Mouse (Mus musculus): Measurements from ENCODE around the gene Mc1r.
A peak's percentile ranks its signal among the peaks of the same experiment; 100 is the strongest.

Mc1r gene

DNA sequence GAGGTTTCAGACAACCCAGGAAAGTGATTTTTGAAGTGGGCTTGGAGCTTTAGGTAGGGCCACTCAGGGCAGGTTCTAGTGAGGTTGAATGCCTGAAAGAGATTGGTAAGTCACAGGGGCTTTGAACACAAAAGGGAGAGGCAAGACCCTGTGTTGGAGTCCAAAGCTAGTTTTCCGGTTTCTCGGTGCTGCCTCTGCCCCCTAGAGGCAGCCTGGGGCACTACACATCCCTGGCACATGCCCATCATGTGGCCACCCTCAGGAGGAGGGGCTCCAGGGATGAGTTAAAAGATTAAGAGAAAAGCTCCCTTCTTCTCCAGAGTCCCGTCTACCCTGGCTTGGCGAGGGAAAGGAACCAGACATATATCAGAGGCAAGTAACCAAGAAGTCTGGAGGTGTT lies at the start of gene Mc1r:
Gene Mc1r (plus strand): TSS at position 322 of the 400 bp plus-strand sequence.
- DNase-seq = peak; percentile 71

- peak; percentile 87 for DNase-seq
These were observed 45.7 kb upstream of the Mc1r start for GRCm38 (mm10) chr8:123361082-123361739.

DNA sequence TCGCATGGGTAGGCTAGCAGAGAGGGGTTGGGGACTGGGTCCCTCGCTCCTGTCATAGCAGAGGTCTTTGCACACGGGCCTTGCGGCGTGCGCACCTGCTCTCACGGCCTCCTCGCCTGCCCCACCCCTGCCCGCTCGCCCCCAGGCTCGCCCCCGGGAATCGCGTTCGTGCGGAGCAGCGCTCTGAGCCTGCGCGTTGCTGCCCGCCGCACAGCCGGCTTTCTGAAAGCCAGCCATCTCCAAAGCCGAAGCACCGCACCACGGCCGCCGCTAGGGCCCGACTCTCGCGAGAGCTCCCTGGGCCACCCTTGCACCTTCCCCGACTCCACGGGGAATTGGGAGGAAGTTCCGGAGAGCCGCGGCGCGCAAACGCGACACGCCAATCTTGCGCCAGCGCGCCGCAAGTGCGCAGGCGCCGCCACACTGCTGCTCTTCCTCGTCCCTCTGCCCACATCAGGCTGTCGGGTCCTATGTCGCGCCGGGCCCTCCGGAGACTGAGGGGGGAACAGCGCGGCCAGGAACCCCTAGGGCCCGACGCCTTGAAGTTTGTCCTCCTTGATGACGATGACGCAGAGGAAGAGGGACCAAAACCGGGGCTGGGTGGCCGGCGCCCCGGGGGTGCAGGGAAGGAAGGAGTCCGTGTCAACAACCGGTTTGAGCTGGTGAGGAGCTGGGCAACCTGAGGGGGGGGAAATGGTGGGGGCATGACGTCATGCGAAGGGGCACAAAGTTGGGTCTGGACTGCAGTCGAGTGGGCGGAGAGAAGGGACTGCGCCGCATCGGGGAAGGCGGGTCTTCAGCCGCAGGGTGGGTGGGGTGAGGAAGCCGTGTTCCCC lies 33.3 kb upstream of the Mc1r start, which contains the start of gene Tcf25:
Gene Tcf25 (plus strand): TSS at position 351 of the 836 bp plus-strand sequence.
- peak; percentile 96 for DNase-seq

DNA sequence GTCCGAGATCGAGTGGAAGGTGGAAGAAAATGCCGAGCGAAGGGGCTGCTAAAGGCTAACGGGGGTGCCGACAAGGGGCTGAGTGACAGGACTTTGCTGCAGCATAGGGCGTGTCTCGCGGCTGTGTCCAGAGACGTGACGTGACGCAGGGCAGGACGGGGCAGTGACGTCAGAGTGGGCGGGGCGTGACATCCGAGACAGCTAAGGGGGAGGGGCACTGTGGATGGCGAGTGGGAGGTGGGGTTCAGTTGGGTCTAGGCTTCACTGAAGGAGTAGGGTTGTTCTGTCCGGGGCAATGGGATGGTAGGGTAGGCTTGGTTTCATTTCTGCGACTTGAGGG lies 32.7 kb upstream of the Mc1r start:
- DNase-seq = peak; percentile 96

- no peak for DNase-seq
These were observed 31.2 kb upstream of the Mc1r start for GRCm38 (mm10) chr8:123375701-123376100.

DNA sequence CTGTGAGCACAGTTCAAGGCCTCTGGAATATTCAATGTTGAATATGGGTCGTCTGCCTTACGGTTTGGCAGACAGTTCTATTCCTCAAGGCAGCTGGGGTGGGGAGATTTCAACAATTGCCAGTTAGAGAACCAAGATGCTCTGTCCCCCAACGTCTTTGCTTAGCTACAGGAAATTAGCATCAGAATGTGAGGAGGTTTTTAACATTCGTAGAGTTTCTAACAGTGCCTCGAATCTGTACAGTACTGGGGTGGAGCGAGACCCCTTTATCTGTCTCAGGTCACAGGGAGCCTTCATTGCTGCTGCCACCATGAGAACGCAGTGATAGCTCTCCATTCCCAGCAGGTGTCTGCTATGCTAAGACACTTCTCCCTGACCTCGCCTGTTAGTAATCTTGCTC lies 30.8 kb upstream of the Mc1r start:
- no peak for DNase-seq

DNA sequence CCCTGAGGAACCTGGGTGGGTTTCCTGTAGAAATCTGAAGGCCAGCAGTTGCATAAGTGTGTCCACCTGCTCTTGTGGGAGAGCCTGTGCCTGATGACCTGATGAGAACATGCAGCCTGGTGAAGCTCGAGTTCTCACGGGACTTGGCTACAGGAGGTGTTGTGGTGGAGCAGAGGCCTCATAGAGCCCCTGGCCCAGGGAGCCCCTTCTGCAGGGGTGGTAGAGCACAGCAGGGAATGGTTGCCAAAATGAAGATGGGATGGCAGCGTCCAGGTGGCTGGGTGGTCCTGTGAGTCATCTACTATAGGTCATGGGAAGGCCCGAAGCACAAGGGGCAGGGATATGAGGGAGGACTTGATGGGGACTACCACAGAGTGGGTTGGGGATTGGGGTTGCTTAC lies 25.2 kb upstream of the Mc1r start:
- DNase-seq = no peak

GRCm38 (mm10) chr8:123382516-123382915 lies 24.4 kb upstream of the Mc1r start:
- DNase-seq = peak; percentile 28

DNA sequence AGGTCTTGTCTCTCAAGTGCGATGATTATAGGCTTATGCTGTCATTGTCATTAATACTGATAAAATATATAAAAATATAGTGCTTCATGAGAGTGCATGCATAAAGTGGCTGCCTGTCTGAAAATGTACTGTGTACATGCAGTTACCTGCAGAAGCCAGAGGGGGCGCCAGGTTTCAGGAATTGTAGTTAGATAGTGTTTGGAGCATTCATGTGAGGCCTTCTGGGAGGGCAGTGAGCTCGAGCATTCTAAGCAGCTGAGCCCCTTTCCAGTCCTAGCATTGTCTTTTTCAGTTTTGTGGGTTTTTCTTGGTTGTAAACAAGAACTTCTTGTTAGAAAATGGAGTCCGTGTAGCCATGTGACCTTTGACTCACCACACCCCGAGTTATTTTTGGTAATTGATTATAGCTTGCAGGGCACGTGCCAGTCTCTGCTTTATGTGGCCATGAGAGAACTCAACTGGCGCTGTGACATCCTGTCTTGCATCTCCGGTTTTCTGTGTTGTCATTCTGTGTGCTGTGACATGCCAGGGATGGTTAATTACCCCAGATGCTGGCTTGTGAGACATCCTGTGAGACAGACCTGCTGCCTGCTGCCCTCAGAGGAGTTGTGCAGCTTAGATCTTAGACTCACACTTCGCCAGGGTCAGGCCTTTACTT lies 21.9 kb upstream of the Mc1r start:
- no peak for DNase-seq

- no peak for DNase-seq
These were observed 19.9 kb upstream of the Mc1r start for GRCm38 (mm10) chr8:123387041-123387440.

GRCm38 (mm10) chr8:123387801-123388200 lies 19.1 kb upstream of the Mc1r start:
- no peak for DNase-seq

- peak; percentile 72 for DNase-seq
These were observed 17.9 kb upstream of the Mc1r start for GRCm38 (mm10) chr8:123389026-123389425.

DNA sequence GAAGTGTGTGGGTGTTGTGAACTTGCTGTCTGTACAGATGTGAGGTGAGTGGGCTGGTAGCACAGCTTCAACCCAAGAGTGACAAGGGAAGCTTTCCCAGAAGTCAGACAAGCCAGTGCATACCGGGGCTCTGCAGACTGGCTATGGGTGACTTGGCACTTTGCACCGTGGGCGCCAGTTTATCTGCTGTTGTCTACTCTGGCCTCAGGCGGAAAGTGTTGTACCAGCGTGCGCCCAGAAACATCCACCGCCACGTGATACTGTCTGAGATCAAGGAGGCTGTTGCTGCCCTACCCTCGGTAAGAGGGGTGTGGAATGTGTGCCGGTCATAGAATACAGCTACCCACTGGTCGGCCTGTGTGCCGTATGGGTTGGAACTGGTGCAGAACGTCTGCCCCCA lies 8.6 kb upstream of the Mc1r start:
- no peak for DNase-seq

- DNase-seq = no peak
These were observed 5.0 kb upstream of the Mc1r start for GRCm38 (mm10) chr8:123401936-123402335.

- DNase-seq = no peak
These were observed 4.1 kb upstream of the Mc1r start for GRCm38 (mm10) chr8:123402730-123403326.

DNA sequence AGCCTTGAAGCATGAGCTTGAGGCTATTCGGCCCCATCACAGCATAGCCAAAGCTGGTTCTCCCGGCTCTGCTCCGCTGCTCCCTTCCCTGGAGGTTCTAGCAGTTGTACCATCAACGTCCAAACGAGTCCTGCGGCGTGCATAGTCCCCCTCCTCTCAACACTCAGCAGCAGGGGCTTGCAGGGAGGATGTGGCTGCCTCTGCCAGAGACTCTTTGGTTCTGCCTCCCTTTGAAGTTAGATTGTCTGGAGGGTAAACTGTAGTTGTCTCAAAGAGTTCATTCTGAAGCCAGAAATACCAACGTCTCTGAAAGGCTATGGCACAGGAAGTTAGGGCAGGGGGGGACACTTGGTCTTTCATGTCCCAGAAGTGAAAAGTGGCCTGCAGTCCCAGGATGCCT lies 2.4 kb upstream of the Mc1r start:
- no peak for DNase-seq

GRCm38 (mm10) chr8:123407612-123408011 lies 705 bp downstream of the Mc1r start:
- DNase-seq = no peak

DNA sequence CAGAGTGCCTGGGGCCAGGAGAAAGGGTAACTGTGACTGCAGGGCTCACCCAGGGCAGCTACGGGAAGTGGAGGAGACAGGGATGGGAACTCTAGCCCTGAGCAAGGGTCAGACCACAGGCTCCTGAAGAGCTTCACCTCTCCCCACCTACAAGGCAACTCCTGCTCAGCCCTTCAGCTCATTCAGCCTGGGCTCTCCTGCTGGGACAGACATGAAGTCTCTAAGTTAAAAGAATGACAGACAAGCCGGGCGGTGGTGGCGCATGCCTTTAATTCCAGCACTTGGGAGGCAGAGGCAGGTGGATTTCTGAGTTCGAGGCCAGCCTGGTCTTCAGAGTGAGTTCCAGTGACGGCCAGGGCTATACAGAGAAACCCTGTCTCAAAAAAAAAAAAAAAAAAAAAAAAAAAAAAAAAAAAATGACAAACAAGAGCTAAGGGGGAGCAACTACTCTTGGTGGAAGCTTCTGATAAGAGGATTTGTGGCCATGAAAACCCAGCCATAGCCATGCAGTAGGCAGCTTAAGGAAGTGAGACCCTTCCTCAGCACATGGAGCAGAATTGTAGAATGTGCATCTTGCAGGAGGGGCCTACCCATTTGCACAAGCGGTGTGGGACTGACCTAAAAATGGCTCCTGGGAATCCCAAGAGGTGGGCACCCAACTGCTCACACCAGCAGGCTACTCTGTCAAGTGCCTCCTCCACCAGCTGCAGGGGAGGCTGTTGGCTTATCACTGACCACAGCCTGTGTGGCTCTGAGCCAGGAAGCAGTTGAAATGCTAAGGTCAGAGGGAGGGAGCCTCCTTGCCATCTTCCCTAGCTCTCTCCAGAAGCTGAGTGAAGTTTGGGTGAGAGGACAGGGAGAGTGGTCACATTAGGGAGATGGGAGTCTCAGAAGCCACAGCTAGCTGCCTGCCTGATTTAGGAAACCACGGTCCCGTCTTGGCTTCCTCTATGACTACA lies 2.0 kb downstream of the Mc1r start:
- DNase-seq = no peak

DNA sequence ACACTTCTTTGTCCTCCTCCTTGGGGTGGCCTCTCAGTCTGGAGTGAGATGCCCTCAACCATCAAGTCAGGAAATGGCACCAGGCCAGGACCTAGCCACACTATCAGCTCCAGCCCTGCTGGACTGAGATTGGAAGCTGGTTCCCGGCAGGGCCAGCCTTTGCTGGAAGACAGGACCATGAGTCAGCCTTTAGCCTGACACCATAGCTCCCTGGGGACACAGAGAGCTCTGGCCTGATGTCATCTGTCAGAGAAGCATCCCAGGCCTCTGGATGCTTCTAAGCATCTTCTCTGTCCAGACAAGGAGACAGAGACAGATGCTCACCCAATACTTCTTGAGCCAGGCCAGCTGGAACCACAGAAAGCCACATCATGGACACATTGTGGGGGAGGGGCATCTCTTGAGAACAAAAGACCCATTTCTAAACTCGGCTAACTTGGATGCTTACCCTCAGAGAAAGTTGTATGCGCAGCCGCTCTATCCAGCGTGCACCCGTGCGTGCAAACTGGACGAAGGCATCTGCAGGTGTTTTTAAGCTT lies 3.2 kb downstream of the Mc1r start:
- DNase-seq = peak; percentile 20

DNA sequence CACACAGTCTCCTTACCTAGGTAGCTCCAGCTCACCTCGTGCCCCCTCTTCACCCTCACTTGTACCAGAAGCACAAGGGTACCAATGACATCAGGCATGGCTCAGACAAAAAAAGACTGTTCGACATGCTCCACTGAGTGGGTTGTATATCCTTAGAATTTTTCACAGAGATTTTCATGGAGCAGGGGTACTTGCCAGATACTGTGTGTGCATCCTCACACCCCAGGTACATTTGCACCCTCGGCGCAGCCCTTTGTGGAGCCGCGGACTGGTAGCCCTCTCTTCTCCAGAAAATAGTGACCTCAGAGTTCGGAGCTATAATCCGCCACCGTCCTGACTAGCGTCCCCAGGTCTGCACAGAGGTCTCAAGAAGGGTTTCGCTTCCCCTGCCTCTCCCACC lies 3.9 kb downstream of the Mc1r start:
- DNase-seq = no peak

DNA sequence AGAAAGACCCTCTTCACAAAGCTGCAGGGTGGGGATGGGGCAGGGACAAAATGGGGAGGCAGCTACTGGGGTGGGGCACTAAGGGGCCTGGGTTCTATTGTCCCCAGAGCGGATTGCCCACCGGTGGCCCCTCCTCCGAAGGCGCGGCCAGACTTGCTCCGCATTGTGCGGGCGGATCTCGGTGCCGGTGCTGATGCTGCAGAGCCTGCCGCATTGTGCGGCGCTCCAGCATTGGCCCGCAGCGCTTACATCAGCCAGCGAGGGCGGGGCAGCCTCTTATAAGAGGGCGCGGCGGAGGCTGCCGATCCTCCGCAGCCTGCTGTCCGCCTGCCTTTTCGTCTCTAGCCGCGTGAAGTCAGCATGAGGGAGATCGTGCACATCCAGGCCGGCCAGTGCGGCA lies 4.3 kb downstream of the Mc1r start, which contains the start of gene Tubb3:
Gene Tubb3 (plus strand): TSS at position 179 of the 400 bp plus-strand sequence.
- DNase-seq = peak; percentile 40

Data from lung, postnatal 36 days (tissue).